Mouse (Mus musculus) ES-E14 (cell line): ENCODE data around the gene Acad12.

Experiments
- CHD2 ChIP-seq: IDR thresholded peaks from 2 replicates; pipeline ENCODE4 v1.6.1; 2014; ENCODE audit warnings: mild to moderate bottlenecking, low read depth, low read length, inconsistent platforms
- HCFC1 ChIP-seq: IDR thresholded peaks from 2 replicates; pipeline ENCODE4 v1.6.1; 2012; ENCODE audit warnings: low read length, inconsistent platforms, borderline replicate concordance; ENCODE audit not compliant: insufficient read depth
- MAFK ChIP-seq: IDR thresholded peaks from 2 replicates; pipeline ENCODE4 v1.6.1; 2014; ENCODE audit warnings: mild to moderate bottlenecking, low read depth, low read length, inconsistent platforms; ENCODE audit not compliant: insufficient read depth
- ZC3H11A ChIP-seq: IDR thresholded peaks from 2 replicates; pipeline ENCODE4 v1.6.1; 2012; ENCODE audit warnings: low read depth, mild to moderate bottlenecking, inconsistent platforms, low read length, borderline replicate concordance
- ZNF384 ChIP-seq: IDR thresholded peaks from 2 replicates; pipeline ENCODE4 v1.6.1; 2012; ENCODE audit warnings: low read depth, low read length, inconsistent platforms

DNA sequence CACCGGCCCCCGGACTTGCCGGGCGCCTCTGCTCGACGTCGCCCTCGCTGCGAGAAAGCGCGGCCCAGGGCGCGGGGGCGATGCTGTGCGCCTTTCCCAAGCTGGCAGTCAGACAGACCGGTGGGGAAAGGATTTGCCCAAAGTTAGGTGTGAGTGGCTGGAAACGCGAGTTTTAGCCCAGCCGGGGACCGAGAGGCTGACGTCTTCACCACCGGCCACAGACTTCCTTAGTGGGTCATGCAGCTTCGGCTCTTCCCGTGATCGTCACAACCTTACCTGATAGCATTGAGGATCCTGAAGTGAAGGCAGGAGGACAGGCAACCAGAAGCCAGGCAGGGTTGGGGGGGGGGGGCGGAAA, 42.1 kb upstream of the Acad12 start:
- TF ChIP-seq ZNF384 (no peak), HCFC1 (no peak), CHD2 (no peak), MAFK (no peak), ZC3H11A (no peak)
